Mouse (Mus musculus): ENCODE results near the gene Gm11559. TPM values are rescaled to one million over a fixed set of nuclear protein-coding genes. Genes with fewer than 3 reads are reported as not detected.
"Not testable (repeated sequence)": the region's sequence is repeated elsewhere in the genome, so short reads cannot be mapped to it uniquely, and the experiment has no call there.

Gene Gm11559
- not detected in 2 replicates for polyA plus RNA-seq (2015; fragmentation: Nextera tagmentation; extraction: Ambion mirVana)

- ATAC-seq (ENCODE audit: insufficient read depth, low FRiP score, low read depth); H3K36me3 ChIP-seq; H3K4me2 ChIP-seq; H3K4me1 ChIP-seq; H3K27me3 ChIP-seq (replicated peaks); H3K27ac ChIP-seq; H3K9ac ChIP-seq; H3K9me3 ChIP-seq; H3K4me3 ChIP-seq (replicated peaks): not testable (repeated sequence)
- 78% methylated on average over 1 of the region's 1 CpGs for WGBS
Measured at GRCm38 (mm10) chr11:99864176-99864575, at the start of gene Gm11559. Gm11559 (plus strand) TSS chr11:99864476.

- not testable (repeated sequence) for H3K9me3 ChIP-seq; H3K9ac ChIP-seq; H3K4me3 ChIP-seq (replicated peaks); H3K27me3 ChIP-seq (replicated peaks); H3K27ac ChIP-seq; ATAC-seq (ENCODE audit: insufficient read depth, low FRiP score, low read depth); H3K36me3 ChIP-seq; H3K4me2 ChIP-seq; H3K4me1 ChIP-seq
- WGBS: 71% methylated on average over 2 of the region's 2 CpGs
Measured at GRCm38 (mm10) chr11:99815566-99815965, 48.7 kb upstream of the Gm11559 start, which contains the start of gene Gm11564. Gm11564 (minus strand) TSS chr11:99815666.

- no peak within 1 kb of the TSS for H3K4me3 ChIP-seq (replicated peaks)
- no peaks in the 10 kb centered on the region for H3K9me3 ChIP-seq
- no peak within 1 kb of the TSS for H3K27ac ChIP-seq
- WGBS: 71% methylated on average over 1 of the region's 1 CpGs
- ATAC-seq (ENCODE audit: insufficient read depth, low FRiP score, low read depth): no peak
- H3K9ac ChIP-seq: no peak within 1 kb of the TSS
- H3K4me1 ChIP-seq: no peaks in the 10 kb centered on the region
- H3K36me3 ChIP-seq: no peaks in the 10 kb centered on the region
- no peak within 1 kb of the TSS for H3K4me2 ChIP-seq
- H3K27me3 ChIP-seq (replicated peaks): no peaks in the 10 kb centered on the region
Measured at GRCm38 (mm10) chr11:99837966-99838365, 26.3 kb upstream of the Gm11559 start, which contains the start of gene 2300003K06Rik. 2300003K06Rik (minus strand) TSS chr11:99838066.

- no peaks in the 10 kb centered on the region for H3K36me3 ChIP-seq
- ATAC-seq (ENCODE audit: insufficient read depth, low FRiP score, low read depth): no peak
Measured at GRCm38 (mm10) chr11:99842185-99842584, 22.1 kb upstream of the Gm11559 start.

GRCm38 (mm10) chr11:99846746-99847145, 17.5 kb upstream of the Gm11559 start:
- Histone ChIP-seq H3K36me3 (no peaks in the 10 kb centered on the region), H3K27me3 (replicated peaks) (no peaks in the 10 kb centered on the region), H3K4me1 (no peaks in the 10 kb centered on the region), H3K9me3 (no peaks in the 10 kb centered on the region), H3K27ac (no peak overlapping the region), H3K9ac (no peak overlapping the region), H3K4me3 (replicated peaks) (no peak overlapping the region), H3K4me2 (no peak overlapping the region)
- 83% methylated on average over 2 of the region's 2 CpGs for WGBS
- no peak for ATAC-seq (ENCODE audit: insufficient read depth, low FRiP score, low read depth)

More at GRCm38 (mm10) chr11:99842185-99842584, 22.1 kb upstream of the Gm11559 start:
- 79% methylated on average over 1 of the region's 1 CpGs for WGBS
- H3K4me1 ChIP-seq: no peaks in the 10 kb centered on the region
- no peaks in the 10 kb centered on the region for H3K9me3 ChIP-seq
- H3K9ac ChIP-seq: no peak overlapping the region
- no peak overlapping the region for H3K4me3 ChIP-seq (replicated peaks)
- H3K27ac ChIP-seq: no peak overlapping the region
- H3K4me2 ChIP-seq: no peak overlapping the region
- H3K27me3 ChIP-seq (replicated peaks): no peaks in the 10 kb centered on the region

GRCm38 (mm10) chr11:99851508-99851907, 12.8 kb upstream of the Gm11559 start, which contains the start of gene Krtap4-16:
Krtap4-16 (minus strand) TSS chr11:99851608.
- no peaks in the 10 kb centered on the region for H3K27me3 ChIP-seq (replicated peaks)
- ATAC-seq (ENCODE audit: insufficient read depth, low FRiP score, low read depth): no peak
- H3K9me3 ChIP-seq: no peaks in the 10 kb centered on the region
- no peak within 1 kb of the TSS for H3K9ac ChIP-seq
- no peaks in the 10 kb centered on the region for H3K4me1 ChIP-seq
- no peak within 1 kb of the TSS for H3K27ac ChIP-seq
- no peak within 1 kb of the TSS for H3K4me2 ChIP-seq
- no peaks in the 10 kb centered on the region for H3K36me3 ChIP-seq
- no peak within 1 kb of the TSS for H3K4me3 ChIP-seq (replicated peaks)

GRCm38 (mm10) chr11:99854121-99854520, 10.2 kb upstream of the Gm11559 start:
- H3K4me2 ChIP-seq: no peak overlapping the region
- WGBS: 58% methylated on average over 3 of the region's 3 CpGs
- H3K4me1 ChIP-seq: no peaks in the 10 kb centered on the region
- H3K36me3 ChIP-seq: no peaks in the 10 kb centered on the region
- no peak overlapping the region for H3K27ac ChIP-seq
- H3K27me3 ChIP-seq (replicated peaks): no peaks in the 10 kb centered on the region
- no peak overlapping the region for H3K4me3 ChIP-seq (replicated peaks)
- no peak for ATAC-seq (ENCODE audit: insufficient read depth, low FRiP score, low read depth)
- no peaks in the 10 kb centered on the region for H3K9me3 ChIP-seq
- H3K9ac ChIP-seq: no peak overlapping the region

- Histone ChIP-seq H3K36me3 (no peaks in the 10 kb centered on the region), H3K9ac (no peak within 1 kb of the TSS), H3K4me2 (no peak within 1 kb of the TSS), H3K4me1 (no peaks in the 10 kb centered on the region), H3K27me3 (replicated peaks) (no peaks in the 10 kb centered on the region), H3K9me3 (no peaks in the 10 kb centered on the region), H3K27ac (no peak within 1 kb of the TSS), H3K4me3 (replicated peaks) (no peak within 1 kb of the TSS)
- no peak for ATAC-seq (ENCODE audit: insufficient read depth, low FRiP score, low read depth)
- 87% methylated on average over 2 of the region's 2 CpGs for WGBS
Measured at GRCm38 (mm10) chr11:99857617-99858016, 6.7 kb upstream of the Gm11559 start, which contains the start of gene Gm11568. Gm11568 (plus strand) TSS chr11:99857917.

- no peak overlapping the region for H3K4me2 ChIP-seq
- no peak overlapping the region for H3K27ac ChIP-seq
- H3K4me1 ChIP-seq: no peaks in the 10 kb centered on the region
Measured at GRCm38 (mm10) chr11:99858761-99859160, 5.5 kb upstream of the Gm11559 start.

GRCm38 (mm10) chr11:99873089-99873488, 8.8 kb downstream of the Gm11559 start, which contains the start of gene Krtap9-1:
Krtap9-1 (plus strand) TSS chr11:99873389.
- H3K27me3 ChIP-seq (replicated peaks); H3K27ac ChIP-seq; H3K9me3 ChIP-seq; H3K4me1 ChIP-seq; ATAC-seq (ENCODE audit: insufficient read depth, low FRiP score, low read depth); H3K4me3 ChIP-seq (replicated peaks); H3K36me3 ChIP-seq; H3K9ac ChIP-seq; H3K4me2 ChIP-seq: not testable (repeated sequence)
- WGBS: 78% methylated on average over 1 of the region's 1 CpGs

More at GRCm38 (mm10) chr11:99858761-99859160, 5.5 kb upstream of the Gm11559 start:
- no peak for ATAC-seq (ENCODE audit: insufficient read depth, low FRiP score, low read depth)
- no peaks in the 10 kb centered on the region for H3K36me3 ChIP-seq
- H3K27me3 ChIP-seq (replicated peaks): no peaks in the 10 kb centered on the region
- 63% methylated on average over 2 of the region's 2 CpGs for WGBS
- no peak overlapping the region for H3K4me3 ChIP-seq (replicated peaks)
- H3K9ac ChIP-seq: no peak overlapping the region
- no peaks in the 10 kb centered on the region for H3K9me3 ChIP-seq

- not testable (repeated sequence) for H3K27me3 ChIP-seq (replicated peaks); ATAC-seq (ENCODE audit: insufficient read depth, low FRiP score, low read depth); H3K27ac ChIP-seq; H3K4me3 ChIP-seq (replicated peaks); H3K4me1 ChIP-seq; H3K36me3 ChIP-seq; H3K9ac ChIP-seq; H3K4me2 ChIP-seq; H3K9me3 ChIP-seq
- WGBS: 38% methylated on average over 1 of the region's 1 CpGs
Measured at GRCm38 (mm10) chr11:99878887-99879286, 14.6 kb downstream of the Gm11559 start, which contains the start of gene Gm11567. Gm11567 (plus strand) TSS chr11:99879187.

GRCm38 (mm10) chr11:99907620-99908019, 43.3 kb downstream of the Gm11559 start, which contains the start of gene Krtap31-1:
Krtap31-1 (plus strand) TSS chr11:99907920.
- Histone ChIP-seq H3K27ac (no peak within 1 kb of the TSS), H3K27me3 (replicated peaks) (no peaks in the 10 kb centered on the region), H3K4me2 (no peak within 1 kb of the TSS), H3K4me1 (no peaks in the 10 kb centered on the region), H3K36me3 (no peaks in the 10 kb centered on the region), H3K9me3 (no peaks in the 10 kb centered on the region), H3K9ac (no peak within 1 kb of the TSS), H3K4me3 (replicated peaks) (no peak within 1 kb of the TSS)
- ATAC-seq (ENCODE audit: insufficient read depth, low FRiP score, low read depth): no peak
- 81% methylated on average over 2 of the region's 2 CpGs for WGBS

- ATAC-seq (ENCODE audit: insufficient read depth, low FRiP score, low read depth): no peak
- Histone ChIP-seq H3K27me3 (replicated peaks) (no peaks in the 10 kb centered on the region), H3K9me3 (no peaks in the 10 kb centered on the region), H3K4me3 (replicated peaks) (no peak within 1 kb of the TSS), H3K27ac (no peak within 1 kb of the TSS), H3K4me1 (no peaks in the 10 kb centered on the region), H3K9ac (no peak within 1 kb of the TSS), H3K4me2 (no peak within 1 kb of the TSS), H3K36me3 (no peaks in the 10 kb centered on the region)
- WGBS: 90% methylated on average over 3 of the region's 3 CpGs
Measured at GRCm38 (mm10) chr11:99914451-99914850, 50.2 kb downstream of the Gm11559 start, which contains the start of gene Gm11565. Gm11565 (plus strand) TSS chr11:99914751.
